Mouse (Mus musculus) testis, adult 2 months (tissue): ENCODE data around the gene Atp6v0d1. TPM values are rescaled to one million over a fixed set of nuclear protein-coding genes. Genes with fewer than 3 reads are reported as not detected.

Experiments
- H3K27ac ChIP-seq: fragments of 200-500 bp; 2 replicates; pipeline ENCODE4 v1.5.1; 2012; ENCODE audit warnings: low read depth, low read length; ENCODE audit not compliant: control insufficient read depth, insufficient read depth
- H3K27me3 ChIP-seq: fragments of 200-500 bp; 2 replicates; pipeline ENCODE4 v1.6.1; 2012; ENCODE audit warnings: mild to moderate bottlenecking, low read length, moderate library complexity; ENCODE audit not compliant: control insufficient read depth, insufficient read depth
- H3K36me3 ChIP-seq: fragments of 200-500 bp; 2 replicates; pipeline ENCODE4 v1.6.1; 2012; ENCODE audit warnings: mild to moderate bottlenecking, low read length; ENCODE audit not compliant: control insufficient read depth, insufficient read depth
- H3K4me1 ChIP-seq: fragments of 200-500 bp; 2 replicates; pipeline ENCODE4 v1.6.1; 2012; ENCODE audit warnings: low read length; ENCODE audit not compliant: control insufficient read depth, insufficient read depth
- H3K4me3 ChIP-seq: fragments of 200-500 bp; 2 replicates; pipeline ENCODE4 v1.5.1; 2012; ENCODE audit warnings: low read depth, mild to moderate bottlenecking, low read length, moderate library complexity, mixed read lengths; ENCODE audit not compliant: control insufficient read depth
- CTCF ChIP-seq: fragments of 200-500 bp; IDR thresholded peaks from 2 replicates; pipeline ENCODE4 v1.5.1; 2012; ENCODE audit warnings: low read depth, mild to moderate bottlenecking, inconsistent platforms, low read length, moderate library complexity; ENCODE audit not compliant: control insufficient read depth, insufficient read depth, insufficient replicate concordance
- POLR2A ChIP-seq: fragments of 200-500 bp; IDR thresholded peaks from 2 replicates; pipeline ENCODE4 v1.6.1; 2012; ENCODE audit warnings: low read depth, mild to moderate bottlenecking, inconsistent platforms, low read length, moderate library complexity; ENCODE audit not compliant: control insufficient read depth
- polyA plus RNA-seq: library from polyadenylated mRNA; depleted of rRNA; stranded (reverse); fragments of >200 nt; gene quantifications from 2 replicates; pipeline ENCODE4 v1.2.3, GENCODE M21; 2012

The Atp6v0d1 gene
- polyA plus RNA-seq, 1 experiment, result 47.4 TPM

DNA sequence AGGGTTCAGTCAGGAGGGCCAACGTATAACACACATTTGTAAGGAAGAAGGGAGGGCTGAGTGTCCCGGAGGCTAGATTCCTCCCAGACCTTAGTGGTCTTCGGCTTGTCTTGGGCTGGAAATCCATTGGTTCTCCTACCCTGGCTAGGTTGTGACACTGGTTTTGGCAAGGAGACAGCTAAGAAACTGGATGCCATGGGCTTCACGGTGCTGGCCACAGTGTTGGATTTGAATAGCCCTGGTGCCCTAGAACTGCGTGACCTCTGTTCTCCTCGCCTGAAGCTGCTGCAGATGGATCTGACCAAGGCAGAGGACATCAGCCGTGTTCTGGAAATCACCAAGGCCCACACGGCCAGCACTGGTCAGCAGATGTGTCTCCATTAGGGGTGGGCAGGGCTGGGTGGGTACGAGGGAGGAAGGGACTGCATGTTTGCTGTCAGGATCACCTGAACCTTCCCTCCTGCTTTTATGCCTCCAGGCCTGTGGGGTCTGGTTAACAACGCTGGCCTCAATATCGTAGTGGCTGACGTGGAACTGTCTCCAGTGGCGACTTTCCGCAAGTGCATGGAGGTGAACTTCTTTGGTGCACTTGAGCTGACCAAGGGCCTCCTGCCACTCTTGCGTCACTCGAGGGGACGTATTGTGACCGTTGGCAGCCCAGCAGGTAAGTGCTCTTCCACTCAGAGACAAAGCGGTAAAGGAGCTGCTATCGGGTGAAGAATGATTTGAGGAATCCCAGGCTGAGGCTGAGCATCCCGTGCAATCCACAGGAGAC is 43.7 kb downstream of the Atp6v0d1 start:
- no peaks in the 10 kb centered on the region; the same call in 1 of the 2 replicates for H3K27me3 ChIP-seq
- TF ChIP-seq CTCF, result no peak; the same call in 1 of the 2 replicates
- no peak for TF ChIP-seq POLR2A
- H3K27ac ChIP-seq, result no peak overlapping the region
- no peaks in the 10 kb centered on the region for H3K36me3 ChIP-seq
- H3K4me3 ChIP-seq, result no peak overlapping the region
- H3K4me1 ChIP-seq, result peaks cover 6% of the 10 kb centered on the region

DNA sequence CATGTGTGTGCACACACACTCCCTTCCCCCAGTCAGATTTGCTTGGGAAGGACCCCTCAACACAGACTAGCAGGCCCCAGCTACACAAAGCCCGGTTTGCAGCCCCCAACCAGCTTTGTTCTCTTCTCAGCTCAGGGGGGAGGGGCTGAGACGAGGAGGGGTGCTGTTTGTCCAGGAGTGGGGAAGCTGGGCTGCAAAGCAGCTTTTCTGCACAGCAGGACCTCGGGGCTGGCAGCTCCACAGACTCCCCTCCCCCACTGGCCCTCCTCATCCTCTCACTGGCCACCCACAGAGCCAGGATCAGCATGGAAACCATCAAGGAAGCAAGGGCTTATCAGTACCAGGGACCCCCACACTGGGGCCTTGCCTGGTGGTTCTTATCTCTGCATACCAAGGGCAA is 44.8 kb downstream of the Atp6v0d1 start:
- TF ChIP-seq POLR2A (no peak), CTCF (no peak)
- no peaks in the 10 kb centered on the region; the same call in 1 of the 2 replicates for H3K27me3 ChIP-seq
- peaks cover 9% of the 10 kb centered on the region for H3K4me1 ChIP-seq
- H3K27ac ChIP-seq, result no peak overlapping the region
- H3K4me3 ChIP-seq, result no peak overlapping the region
- no peaks in the 10 kb centered on the region for H3K36me3 ChIP-seq

DNA sequence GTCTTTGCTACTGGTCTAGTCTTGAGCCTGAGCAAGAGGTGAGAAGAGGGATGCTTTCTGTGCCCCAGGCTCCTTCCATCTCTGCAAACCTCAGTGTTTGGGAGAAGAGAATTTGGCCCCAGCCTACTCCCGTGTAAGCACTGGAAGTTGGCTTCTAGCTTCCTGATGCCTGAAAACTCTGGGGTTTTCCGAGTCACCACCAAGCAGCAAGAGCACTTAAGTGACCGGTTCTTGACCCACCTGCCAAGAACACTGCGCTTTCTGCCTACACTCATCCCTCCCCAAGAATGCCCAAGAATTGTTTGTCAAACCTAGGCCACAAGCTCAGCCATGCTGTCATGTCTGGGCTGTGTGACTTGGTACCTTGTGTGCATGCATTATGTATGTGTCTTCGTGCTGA is 45.3 kb downstream of the Atp6v0d1 start:
- H3K36me3 ChIP-seq, result no peaks in the 10 kb centered on the region

DNA sequence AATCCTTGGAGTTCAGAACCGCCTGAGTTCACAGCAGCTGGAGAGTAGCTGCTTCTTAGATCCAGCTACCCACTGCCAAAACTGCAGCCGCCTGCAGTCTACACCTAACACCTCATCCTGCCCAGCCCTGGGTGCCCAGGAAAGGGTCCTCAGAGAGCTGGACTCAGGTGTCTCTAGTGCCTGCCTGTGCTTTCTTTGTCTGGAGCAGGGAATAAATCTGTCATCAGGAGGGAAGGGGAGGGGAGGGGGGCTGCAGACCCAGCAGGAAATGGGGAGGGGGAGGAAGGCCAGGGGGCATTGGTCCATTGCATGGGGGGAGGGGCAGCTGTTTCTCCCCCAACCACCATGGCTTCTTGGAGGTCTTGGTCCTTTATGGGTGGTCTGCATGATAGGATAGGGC is 46.3 kb downstream of the Atp6v0d1 start:
- Histone ChIP-seq H3K4me3 (no peak overlapping the region), H3K27ac (no peak overlapping the region), H3K4me1 (peaks cover 10% of the 10 kb centered on the region), H3K27me3 (no peaks in the 10 kb centered on the region; the same call in 1 of the 2 replicates), H3K36me3 (no peaks in the 10 kb centered on the region)
- TF ChIP-seq CTCF, result no peak
- no peak for TF ChIP-seq POLR2A

More for the DNA sequence above, 45.3 kb downstream of the Atp6v0d1 start:
- no peak overlapping the region for H3K4me3 ChIP-seq
- no peak overlapping the region for H3K27ac ChIP-seq
- no peak for TF ChIP-seq POLR2A
- no peak for TF ChIP-seq CTCF
- H3K27me3 ChIP-seq, result no peaks in the 10 kb centered on the region; the same call in 1 of the 2 replicates
- H3K4me1 ChIP-seq, result peaks cover 10% of the 10 kb centered on the region

DNA sequence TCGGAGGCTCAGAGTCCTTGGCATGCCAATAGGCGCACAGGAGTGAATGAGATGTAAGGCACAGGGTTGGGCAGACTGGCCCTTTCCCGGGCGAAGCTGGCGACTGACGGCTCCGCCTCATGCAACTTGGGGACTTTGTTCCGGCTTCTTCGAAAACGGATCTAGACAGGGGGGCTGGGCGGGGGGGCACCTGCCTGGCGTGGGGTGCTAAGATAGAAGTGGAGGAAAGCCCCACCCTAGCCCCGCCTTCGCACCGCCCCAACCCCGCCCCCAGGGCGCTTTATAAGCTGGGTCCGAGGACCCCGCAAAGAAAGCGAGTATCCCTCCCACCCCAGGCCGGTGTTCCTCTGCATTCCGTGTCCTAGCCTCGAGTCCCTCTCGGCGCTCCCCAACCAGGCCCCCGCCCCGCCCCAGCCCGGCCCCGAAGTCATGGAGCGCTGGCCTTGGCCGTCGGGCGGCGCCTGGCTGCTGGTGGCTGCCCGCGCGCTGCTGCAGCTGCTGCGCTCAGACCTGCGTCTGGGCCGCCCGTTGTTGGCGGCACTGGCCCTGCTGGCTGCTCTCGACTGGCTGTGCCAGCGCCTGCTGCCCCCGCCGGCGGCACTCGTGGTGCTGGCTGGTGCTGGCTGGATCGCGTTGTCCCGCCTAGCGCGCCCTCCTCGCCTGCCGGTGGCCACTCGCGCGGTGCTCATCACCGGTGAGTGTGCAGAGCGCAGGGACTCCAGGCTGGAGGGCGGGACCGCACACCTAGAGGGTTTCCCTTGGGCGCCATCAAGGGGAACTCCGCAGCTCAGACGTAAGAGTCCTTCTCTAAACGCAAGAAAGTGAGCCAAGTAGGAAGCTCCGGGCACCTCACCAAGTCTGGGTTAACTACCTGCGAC is 47.2 kb downstream of the Atp6v0d1 start, which contains the start of gene Hsd11b2:
Hsd11b2 (plus strand) TSS at position 320 of the 878 bp plus-strand sequence.
- Histone ChIP-seq H3K27ac (no peak within 1 kb of the TSS), H3K4me3 (peak within 1 kb of the TSS; percentile 49), H3K27me3 (no peaks in the 10 kb centered on the region; the same call in 1 of the 2 replicates), H3K36me3 (no peaks in the 10 kb centered on the region), H3K4me1 (peaks cover 10% of the 10 kb centered on the region)
- TF ChIP-seq POLR2A, result no peak
- no peak for TF ChIP-seq CTCF

DNA sequence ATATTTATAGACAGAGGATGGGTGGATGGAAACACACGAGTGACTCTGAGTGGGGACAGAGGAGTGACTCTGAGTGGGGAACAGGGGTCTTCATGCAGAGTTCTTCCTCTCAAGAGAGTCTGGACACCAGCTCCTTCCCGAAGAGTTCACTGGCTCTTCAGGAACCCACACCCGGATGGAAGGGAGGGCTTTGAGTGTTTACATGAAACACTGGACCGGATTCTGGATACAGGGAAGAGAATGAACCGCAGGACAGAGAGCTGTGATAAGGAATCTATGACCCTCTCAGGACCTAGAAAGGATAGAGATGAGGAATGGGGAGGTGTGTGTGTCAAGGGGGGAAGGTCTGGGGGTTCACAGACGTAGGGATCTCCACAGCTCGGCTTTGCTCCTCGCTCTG is 48.5 kb downstream of the Atp6v0d1 start:
- TF ChIP-seq CTCF (no peak), POLR2A (no peak)
- Histone ChIP-seq H3K4me1 (peaks cover 10% of the 10 kb centered on the region), H3K4me3 (no peak overlapping the region), H3K36me3 (no peaks in the 10 kb centered on the region), H3K27ac (no peak overlapping the region), H3K27me3 (no peaks in the 10 kb centered on the region; the same call in 1 of the 2 replicates)
